Mouse (Mus musculus): ENCODE data around the gene Col9a2.
"Not testable (repeated sequence)": the region's sequence is repeated elsewhere in the genome, so short reads cannot be mapped to it uniquely, and the experiment has no call there.

Col9a2 gene

DNA sequence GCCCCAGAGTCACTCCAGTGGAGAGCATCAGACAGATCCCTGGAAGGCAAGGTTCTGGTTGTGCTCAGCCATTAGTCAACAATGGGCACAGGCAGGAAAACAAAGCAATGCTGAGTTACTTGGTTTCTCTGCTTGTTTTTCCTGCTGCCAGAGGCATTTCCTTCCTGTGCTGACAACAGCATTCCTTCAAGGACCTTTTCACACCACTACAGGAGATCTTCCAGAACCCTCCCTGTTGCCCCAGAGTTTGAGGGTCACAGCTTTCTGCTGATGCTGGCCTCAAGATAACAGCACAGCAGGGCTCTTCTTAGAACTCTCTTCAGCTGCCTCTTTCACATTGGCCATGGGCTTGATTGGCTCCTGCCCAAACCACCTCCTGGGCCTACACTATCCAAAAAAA lies 17.3 kb upstream of the Col9a2 start:
- no peak for DNase-seq (ENCODE audit: low spot score)

DNA sequence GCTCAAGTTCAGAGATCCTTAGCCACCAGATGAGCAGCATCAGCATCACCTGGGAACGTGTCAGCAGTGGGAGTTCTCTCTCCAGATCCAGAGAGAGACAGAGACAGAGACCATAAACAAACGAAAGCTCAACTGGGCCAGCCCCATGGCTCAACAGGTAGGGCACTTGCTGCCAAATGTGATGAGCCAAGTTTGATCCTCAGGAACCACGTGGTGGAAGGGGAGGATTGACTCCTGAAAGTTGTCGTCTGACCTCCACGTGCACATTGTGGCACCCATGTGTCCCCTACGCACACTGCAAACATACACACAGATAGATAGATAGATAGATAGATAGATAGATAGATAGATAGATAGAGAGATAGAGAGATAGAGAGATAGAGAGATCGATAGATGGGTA lies 15.7 kb upstream of the Col9a2 start:
- no peak for DNase-seq (ENCODE audit: low spot score)

DNA sequence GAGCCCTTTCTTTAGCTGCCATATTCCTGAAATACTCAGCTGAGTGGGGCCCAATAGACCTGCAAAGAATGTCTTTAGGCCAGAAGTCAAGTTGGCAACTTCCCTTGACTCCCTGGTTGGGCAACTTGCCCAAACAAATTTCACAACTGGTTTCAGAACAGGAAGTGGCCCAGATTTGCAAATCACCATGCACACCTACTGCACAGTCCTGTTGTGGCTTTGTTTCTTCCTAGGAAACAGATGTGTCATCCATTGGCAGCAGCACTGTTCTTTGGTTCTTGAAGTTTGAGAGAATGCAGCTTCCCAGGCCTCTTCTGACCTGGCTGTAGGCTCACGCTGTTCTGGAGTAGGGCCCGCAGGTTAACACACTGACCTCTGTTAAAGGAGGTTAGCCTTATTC lies 15.2 kb upstream of the Col9a2 start:
- no peak for DNase-seq (ENCODE audit: low spot score)

DNA sequence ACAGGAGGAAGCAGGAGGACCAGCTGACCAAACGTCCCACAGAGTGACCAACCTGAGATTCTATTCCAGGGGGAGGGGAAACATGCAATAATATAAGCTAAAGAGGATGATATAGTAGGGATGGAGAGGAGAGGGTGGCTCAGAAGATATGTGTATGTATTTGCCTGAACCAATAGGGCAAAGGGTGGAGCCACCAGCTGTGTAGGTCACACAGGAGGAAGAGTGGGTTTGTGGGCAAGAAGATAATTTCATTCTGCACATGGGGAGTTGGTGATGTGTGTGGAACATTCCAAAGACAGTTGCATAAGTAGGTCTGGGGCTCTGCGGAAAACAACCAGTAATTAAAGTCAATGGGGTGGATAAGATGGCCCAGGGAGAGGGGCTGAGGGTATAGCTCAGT lies 13.5 kb upstream of the Col9a2 start:
- no peak for DNase-seq (ENCODE audit: low spot score)

DNA sequence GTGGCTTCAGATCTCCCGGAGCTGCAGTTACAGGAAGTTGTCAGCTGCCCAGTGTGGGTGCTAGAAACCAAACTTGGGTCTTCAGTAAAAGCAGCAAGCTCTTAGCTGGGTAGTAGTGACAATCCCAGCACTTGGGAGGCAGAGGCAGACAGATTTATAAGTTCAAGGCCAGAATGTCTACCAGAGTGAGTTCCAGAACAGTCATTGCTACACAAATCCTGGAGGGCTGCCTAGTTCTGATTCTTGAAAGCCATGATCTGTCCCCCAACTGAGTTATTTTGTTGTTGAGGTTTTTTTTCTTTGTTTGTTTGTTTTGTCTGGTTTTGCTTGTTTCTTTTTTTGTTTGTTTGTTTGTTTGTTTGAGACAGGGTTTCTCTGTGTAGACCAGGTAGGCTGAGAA lies 11.0 kb upstream of the Col9a2 start:
- no peak for DNase-seq (ENCODE audit: low spot score)

DNA sequence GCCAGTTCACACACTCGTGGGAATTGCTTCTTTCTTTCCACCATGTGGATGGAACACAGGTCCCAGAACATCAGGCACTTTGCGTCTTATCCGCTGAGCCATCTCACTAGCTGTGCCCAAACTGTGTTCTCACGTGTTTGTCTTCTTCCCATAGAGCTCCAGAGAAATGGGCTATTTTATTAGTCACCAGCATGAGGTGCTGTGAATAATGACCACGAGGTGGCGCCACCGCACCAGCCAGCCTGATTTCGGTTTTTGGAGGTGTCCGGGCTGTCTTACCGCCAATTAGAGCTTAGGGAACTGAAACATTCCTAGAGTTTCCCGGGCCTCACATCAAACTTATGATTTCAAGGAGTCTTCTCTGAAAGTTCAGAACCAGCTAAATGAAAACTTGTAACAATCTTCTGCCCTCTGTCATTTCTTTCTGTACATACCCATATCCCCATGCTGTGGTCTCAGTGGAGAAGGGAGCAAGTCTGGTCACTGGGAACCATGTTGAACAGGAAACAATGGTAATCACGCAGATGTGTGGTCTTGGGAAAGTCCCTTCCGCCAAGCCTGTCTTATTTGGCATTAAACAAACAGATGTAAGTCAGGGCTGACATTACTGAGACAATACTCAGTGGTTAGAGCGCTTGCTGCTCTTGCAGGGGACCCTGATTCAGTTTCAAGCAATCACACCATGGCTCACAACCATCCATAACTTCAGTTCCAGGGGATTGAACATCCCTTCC lies 10.4 kb upstream of the Col9a2 start:
- DNase-seq (ENCODE audit: low spot score), result peak; percentile 81

DNA sequence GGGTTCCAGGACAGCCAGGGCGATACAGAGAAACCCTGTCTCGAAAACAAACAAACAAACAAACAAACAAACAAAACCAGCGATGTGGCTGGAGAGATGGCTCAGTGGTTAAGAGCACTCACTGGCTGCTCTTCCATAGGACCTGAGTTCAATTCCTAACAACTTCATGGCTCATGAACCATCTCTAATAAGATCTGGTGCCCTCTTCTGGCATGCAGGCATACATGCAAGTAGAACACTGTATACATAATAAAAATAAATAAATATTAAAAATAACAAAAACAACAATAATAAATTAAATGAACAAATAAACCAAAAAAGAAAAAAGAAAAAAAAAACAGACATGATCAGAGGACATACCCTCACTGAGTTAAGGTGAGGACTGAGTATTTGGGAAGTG lies 9.6 kb upstream of the Col9a2 start:
- no peak for DNase-seq (ENCODE audit: low spot score)

DNA sequence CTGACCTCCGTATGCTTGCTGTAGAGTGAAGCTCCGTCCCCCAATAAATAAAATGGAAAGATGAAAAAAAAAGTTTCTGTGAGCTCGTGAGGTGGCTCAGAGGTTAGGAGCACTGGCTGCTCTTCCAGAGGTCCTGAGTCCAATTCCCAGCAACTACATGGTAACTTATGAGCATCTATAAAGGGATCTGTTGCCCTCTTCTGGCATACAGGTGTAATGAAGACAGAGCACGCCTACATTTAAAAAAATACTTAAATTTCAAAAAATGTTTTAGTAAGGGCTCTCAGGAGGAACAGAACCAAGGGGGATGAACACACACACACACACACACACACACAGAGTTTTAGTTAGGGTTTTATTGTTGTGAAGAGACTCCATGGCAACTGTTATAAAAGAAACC lies 7.7 kb upstream of the Col9a2 start:
- no peak for DNase-seq (ENCODE audit: low spot score)

DNA sequence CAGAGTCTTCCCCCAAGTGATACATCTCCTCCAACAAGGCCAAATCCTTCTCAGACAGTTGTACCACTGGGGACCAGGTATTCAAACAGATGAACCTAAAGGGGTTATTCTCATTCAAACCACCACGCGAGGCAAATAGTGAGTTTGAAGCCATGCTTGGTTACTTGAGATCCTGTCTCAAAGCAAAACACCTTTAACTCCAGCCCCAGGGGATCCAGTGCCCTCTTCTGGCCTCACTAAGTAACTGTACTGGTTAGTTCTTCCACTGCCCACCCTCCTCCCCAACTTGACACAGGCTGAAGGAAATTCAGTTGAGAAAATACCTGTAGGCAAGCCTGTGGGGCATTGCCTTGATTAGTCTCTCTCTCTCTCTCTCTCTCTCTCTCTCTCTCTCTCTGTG lies 6.2 kb upstream of the Col9a2 start:
- no peak for DNase-seq (ENCODE audit: low spot score)

DNA sequence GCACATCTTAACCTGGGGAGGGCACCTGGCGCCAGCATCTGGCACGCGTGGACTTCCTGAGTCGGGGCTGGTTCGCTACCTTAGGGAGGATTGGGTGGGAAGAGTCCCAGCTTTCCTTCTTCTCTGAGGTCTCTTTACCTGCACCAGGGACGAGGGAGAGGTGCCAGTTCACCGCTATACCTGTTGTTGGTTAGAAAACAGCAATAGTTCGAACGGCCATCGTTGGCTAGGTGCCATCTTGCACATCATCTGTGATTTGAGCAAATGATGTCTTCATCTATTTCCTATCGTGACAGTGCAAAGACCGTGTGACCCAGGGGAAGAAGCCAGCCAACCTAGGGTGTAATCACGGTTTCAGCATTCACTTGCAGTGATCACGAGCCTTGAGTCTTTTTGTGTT lies 1.1 kb downstream of the Col9a2 start:
- peak; percentile 12 for DNase-seq (ENCODE audit: low spot score)

DNA sequence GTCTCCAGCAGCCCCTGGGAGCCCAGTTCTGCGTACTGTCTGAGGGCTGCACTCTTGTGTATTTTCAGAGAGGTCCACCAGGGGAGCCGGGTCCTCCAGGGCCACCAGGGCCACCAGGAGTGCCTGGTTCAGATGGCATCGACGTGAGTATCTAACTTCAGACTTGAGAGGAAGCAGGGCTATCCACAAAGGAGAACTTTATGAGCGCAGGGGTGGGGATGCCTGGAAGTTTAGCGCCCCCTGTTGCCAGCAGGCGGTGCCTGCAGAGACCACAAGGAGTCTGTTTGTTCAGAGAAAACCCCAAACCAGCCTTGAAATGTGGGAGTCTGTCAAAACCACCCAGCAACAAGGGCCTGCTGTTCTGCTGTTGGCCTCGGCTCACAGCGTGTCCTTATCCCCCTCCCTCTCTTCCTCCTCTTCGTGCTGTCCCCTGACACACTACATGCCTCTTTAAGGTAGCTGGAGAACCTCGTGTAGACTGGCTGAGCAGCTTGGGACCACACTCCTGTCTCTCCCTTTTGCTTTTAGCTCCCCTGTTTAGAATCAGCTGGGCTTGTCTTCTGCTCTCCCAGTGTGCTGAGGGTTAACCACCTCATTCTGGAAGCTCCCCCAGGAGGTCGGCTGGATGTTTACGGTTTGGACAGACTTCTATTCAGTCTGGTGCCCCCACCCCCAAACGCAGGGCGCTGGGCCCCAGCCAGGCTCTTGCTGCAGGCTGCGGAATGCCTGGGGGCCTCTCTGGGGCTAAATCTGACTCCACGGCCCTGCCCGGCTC lies 1.9 kb downstream of the Col9a2 start:
- DNase-seq (ENCODE audit: low spot score), result peak; percentile 85

DNA sequence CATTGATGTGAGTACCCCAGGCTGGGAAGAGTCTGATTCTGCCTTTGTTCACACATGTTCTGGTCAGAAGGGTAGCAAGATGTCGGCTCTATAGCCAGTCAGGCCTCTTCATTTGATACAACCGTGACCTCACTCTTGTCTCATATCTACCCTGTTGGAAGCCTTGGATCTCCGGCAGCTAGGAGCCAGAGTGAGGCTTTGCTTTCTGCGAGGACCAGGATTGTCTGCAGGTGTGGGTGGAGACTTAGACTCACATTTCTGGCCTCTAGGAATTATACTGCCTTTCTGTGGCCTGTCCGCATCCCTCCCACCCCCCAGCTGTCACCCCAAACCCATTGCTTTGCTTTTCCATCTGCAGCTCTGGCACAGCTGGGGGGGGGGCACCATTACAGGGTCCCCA lies 3.3 kb downstream of the Col9a2 start:
- DNase-seq (ENCODE audit: low spot score), result no peak

DNA sequence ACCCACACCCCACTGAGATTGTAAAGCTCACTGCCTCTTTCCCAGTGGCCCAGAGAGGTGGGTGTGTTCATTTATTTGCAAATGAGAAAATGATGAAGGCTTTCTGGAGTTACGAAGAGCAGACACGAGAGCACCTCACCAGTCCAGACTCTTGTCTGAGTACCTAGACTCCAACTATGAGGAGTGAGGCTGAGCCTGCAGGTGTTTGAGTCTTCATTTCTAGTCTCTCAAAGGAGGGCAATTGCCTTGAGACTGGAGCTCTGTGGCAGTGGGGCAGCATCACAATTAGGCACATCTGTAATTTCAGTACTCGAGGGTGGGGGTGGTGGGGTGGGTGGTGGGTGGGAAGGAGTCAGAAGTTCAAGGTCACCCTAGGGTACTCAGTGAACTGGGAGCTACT lies 3.8 kb downstream of the Col9a2 start:
- DNase-seq (ENCODE audit: low spot score), result no peak

DNA sequence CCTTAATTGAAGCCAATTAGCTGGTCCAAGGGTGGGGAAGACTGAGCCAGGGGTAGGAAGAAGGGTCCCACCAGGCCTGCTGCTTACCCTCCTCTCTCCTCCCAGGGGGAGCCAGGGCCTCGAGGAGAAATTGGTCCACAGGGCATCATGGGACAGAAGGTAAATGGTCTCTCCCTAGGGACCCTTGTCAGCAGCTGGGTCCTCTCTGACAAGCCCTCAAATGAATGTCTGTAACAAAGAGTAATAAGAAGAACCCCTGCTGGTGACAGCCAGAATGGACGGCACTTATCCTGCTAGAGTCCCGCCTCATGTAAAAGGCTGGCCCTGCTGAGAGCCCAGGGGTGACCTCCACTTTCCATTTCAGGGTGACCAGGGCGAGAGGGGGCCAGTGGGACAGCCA lies 12.7 kb downstream of the Col9a2 start:
- DNase-seq (ENCODE audit: low spot score), result peak; percentile 34

DNA sequence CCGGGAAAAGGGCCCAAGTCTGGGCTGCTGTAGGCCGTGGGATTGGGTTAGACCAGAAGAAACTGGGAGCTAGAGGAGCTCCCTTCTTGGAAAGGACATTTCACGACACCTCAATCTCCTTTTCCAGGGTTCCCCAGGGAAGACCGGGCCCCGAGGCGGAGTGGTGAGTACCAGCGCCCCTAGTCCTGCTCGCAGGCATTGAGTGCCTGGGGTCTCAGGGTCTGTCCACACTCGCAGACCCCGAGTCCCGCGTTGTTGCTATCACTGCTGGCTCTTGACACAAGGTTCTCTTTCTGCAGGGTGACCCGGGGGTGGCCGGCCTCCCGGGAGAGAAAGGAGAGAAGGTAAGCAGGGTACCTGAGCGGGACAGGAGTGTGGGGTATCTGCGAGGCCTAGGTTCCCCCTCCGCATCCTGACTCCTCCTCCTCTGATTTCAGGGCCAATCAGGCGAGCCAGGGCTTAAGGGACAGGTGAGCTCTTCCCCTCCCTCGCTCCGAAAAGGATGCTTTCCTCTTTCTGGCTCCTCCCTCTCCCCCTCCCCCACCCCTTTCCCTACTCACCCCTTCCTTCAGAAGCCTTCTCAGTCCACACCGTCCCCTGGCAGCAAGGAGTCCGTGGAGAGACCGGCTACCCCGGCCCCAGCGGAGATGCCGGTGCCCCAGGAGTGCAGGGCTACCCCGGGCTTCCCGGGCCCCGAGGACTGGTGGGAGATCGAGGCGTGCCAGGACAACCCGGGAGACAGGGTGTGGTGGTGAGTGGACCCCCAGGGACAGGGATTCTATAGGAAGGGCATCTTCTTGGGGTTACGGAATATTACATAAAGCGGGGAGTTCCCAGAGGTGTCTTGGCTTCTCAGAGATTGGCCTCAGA lies 13.5 kb downstream of the Col9a2 start:
- DNase-seq (ENCODE audit: low spot score), result peak; percentile 23

DNA sequence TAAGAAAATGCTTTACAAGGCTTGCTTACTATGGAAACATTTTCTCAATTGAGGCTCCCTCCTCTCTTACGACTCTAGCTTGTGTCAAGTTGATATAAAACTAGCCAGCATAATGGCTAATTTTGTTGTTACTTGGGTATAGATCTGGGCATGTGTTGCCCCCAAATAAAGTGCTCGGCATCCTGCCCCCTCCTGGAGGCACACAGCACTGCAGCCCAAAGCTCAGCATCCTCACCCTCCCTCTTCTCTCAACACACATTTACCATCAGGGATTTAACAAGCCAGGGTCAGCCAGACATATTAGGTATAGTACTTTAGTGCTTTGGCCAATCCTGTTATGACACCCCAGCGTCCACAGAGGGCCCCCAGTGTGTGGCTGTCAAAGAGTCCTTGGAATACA lies 17.2 kb downstream of the Col9a2 start:
- DNase-seq (ENCODE audit: low spot score), result peak; percentile 17

DNA sequence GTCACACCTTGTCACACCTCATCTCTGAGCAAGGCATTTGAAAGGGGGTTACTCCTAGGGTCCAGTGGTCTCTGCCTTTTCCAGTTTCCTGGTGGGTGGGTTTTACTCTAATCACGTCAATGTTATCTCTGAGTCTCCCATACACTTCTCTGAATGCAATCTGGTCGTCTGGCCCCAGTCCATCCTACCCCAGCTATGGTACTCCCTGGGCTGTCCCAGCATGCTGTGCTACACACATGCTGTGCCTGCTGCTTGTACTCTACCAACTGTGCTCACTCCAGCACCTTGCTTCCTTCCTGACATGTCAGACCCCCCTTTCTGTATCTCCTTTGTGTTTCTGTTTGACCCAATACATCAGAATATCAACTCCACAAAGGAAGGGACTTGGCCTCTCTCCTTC lies 17.8 kb downstream of the Col9a2 start:
- no peak for DNase-seq (ENCODE audit: low spot score)

DNA sequence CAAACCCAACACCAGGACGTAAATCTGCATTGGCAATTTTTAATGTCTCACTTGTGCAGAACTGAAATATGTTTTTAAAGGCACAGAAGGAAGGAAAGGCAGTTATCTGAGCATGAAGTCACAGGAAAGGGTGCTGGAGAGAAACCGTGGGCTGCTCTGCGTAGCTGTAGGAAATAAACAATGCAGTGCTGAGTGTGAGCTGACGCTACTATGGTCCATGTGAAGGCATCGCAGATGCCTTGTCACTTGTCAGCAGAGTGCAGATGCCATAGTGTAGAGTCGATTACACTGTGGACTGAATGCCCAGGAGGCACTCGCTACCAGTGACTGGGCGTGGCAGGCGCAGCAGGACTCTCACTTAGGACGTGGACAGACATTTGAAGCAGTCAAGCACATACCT lies 20.0 kb downstream of the Col9a2 start:
- DNase-seq (ENCODE audit: low spot score), result not testable (repeated sequence)

DNA sequence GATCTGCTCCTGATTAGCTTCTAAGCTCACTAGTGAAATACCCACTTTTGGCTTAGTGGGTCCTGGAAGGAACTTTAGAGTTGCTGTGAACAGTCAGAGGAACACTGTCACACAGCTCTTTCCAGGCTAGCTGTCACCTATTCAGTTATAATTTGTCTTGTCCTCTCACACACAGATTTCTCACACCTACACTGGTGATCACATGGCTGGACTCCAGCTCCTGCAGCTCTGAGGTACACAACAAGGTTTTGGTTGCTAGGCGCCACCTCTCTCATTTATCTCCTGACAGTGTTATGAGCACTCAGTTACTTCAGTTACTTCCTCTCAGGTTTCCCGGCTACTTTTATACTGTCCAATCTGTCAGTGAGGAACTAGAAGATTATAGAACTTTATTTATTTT lies 26.2 kb downstream of the Col9a2 start:
- DNase-seq (ENCODE audit: low spot score), result no peak

DNA sequence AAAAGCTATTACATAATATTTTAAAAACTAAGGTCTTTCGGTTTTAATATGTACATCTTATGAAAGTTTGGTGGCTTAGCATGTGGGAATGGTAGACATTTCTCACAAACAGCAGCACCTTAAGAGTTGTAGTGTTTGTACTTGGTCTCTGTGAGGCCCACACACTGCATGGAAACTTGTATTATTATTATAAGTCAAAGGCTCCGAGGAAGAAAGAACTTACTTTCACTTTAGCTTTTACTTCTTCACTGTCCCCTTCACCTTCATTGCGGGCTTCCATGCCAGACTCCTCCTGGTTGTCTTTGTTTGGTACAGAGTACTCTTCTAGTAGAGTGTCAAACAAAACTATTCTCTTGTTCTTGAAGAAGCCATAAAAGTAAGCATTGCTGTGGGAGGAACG lies 35.1 kb downstream of the Col9a2 start:
- DNase-seq (ENCODE audit: low spot score), result no peak

DNA sequence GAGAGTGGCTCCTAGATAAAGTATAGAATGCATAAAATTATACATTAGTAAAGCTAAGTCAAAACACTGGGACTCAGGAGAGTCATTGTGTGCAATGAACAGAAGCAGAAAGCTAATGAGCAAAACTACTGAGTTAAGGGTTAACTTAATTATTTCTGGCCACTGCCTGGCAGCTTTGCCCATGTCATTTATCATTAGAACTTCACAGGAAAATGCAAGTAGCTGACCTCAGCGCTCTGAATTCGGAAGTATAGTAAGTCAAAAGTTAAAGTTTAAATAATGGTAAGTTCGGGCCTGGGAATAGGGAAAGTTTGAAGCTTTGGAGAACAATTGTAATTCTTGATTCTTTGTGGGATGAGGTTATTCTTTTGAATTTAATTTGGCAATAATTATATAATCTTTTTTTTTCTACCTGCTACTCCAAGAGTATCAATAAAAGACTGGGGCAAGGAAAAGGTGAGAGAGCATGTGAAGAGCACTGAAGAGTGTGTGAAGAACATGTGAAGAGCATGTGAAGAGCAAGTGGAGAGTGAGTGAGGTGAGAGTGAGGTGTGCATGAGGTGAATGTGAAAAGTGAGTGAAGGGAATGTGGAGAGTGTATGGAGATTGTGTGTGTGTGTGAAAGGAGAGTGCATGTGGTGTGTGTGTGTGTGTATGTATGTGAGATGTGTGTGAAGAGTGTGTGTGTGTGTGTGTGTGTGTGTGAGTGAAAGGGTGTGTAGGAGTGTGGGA lies 38.9 kb downstream of the Col9a2 start:
- DNase-seq (ENCODE audit: low spot score), result no peak

DNA sequence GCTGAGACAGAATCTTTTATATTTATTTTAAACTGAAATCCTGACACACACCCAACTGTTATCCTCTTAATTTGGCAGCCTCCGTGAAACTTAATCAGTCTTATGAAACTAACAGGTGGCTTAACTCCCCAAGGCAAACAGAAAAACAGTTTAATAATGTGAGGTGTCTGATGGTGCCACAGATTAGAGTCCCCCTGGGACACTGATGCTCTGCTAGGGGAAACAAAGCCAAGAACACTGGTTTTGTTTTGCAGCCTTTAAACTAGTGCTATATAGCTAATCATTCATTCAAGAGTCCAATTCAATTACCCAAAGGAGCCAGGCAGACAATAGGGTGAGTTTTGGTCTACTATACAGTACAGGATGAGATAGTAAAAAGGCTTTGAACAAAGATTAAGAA lies 41.2 kb downstream of the Col9a2 start:
- DNase-seq (ENCODE audit: low spot score), result no peak

All from embryo, embryonic 10.5 days (tissue).